Mouse (Mus musculus): Measurements from ENCODE around the gene Sp6. TPM values are rescaled to one million over a fixed set of nuclear protein-coding genes. Genes with fewer than 3 reads are reported as not detected.

Gene Sp6
- polyA plus RNA-seq, 1 experiment from 2014 or later: 2.2 TPM

GRCm38 (mm10) chr11:97030426-97030825 lies 17.2 kb downstream of the Sp6 start:
- H3K4me3 ChIP-seq: peak overlapping the region; percentile 61
- H3K27me3 ChIP-seq: peaks cover under 1% of the 10 kb centered on the region; the same call in 1 of the 2 replicates
- H3K9ac ChIP-seq: peak overlapping the region; percentile 66
- peaks cover 12% of the 10 kb centered on the region for H3K4me1 ChIP-seq
- H3K27ac ChIP-seq: peak overlapping the region; percentile 83
- H3K36me3 ChIP-seq: peaks cover 4% of the 10 kb centered on the region; the same call in 1 of the 2 replicates
- no peak for ATAC-seq (ENCODE audit: insufficient number of reproducible peaks, insufficient read depth, low FRiP score, low TSS enrichment)
- H3K9me3 ChIP-seq: no peaks in the 10 kb centered on the region
- peak overlapping the region; percentile 83 for H3K4me2 ChIP-seq (replicated peaks)
- 19% methylated on average over 15 of the region's 15 CpGs for WGBS

GRCm38 (mm10) chr11:97031977-97032376 lies 18.8 kb downstream of the Sp6 start:
- Histone ChIP-seq H3K27ac (no peak overlapping the region), H3K9me3 (no peaks in the 10 kb centered on the region), H3K27me3 (no peaks in the 10 kb centered on the region), H3K4me3 (no peak overlapping the region), H3K4me2 (replicated peaks) (no peak overlapping the region), H3K9ac (no peak overlapping the region), H3K36me3 (peaks cover 4% of the 10 kb centered on the region; the same call in 1 of the 2 replicates), H3K4me1 (peaks cover 7% of the 10 kb centered on the region)
- 84% methylated on average over 12 of the region's 12 CpGs for WGBS
- ATAC-seq (ENCODE audit: insufficient number of reproducible peaks, insufficient read depth, low FRiP score, low TSS enrichment): no peak

- Histone ChIP-seq H3K4me2 (replicated peaks) (no peak overlapping the region), H3K4me1 (peaks cover 7% of the 10 kb centered on the region), H3K9me3 (no peaks in the 10 kb centered on the region), H3K9ac (peak overlapping the region; percentile 7; the same call in 1 of the 2 replicates), H3K27me3 (no peaks in the 10 kb centered on the region), H3K4me3 (no peak overlapping the region), H3K27ac (no peak overlapping the region), H3K36me3 (peaks cover 4% of the 10 kb centered on the region; the same call in 1 of the 2 replicates)
- ATAC-seq (ENCODE audit: insufficient number of reproducible peaks, insufficient read depth, low FRiP score, low TSS enrichment): no peak
- WGBS: 92% methylated on average over 4 of the region's 4 CpGs
These were observed 19.3 kb downstream of the Sp6 start for GRCm38 (mm10) chr11:97032499-97032898.

- H3K9ac ChIP-seq: no peak overlapping the region
- ATAC-seq (ENCODE audit: insufficient number of reproducible peaks, insufficient read depth, low FRiP score, low TSS enrichment): no peak
- H3K36me3 ChIP-seq: peaks cover 4% of the 10 kb centered on the region; the same call in 1 of the 2 replicates
- no peak overlapping the region for H3K4me2 ChIP-seq (replicated peaks)
- H3K4me1 ChIP-seq: peaks cover 7% of the 10 kb centered on the region
- no peaks in the 10 kb centered on the region for H3K9me3 ChIP-seq
- no peaks in the 10 kb centered on the region for H3K27me3 ChIP-seq
- H3K27ac ChIP-seq: no peak overlapping the region
- whole genome bisulfite sequencing: 91% methylated on average over 4 of the region's 4 CpGs
- H3K4me3 ChIP-seq: no peak overlapping the region
These were observed 20.6 kb downstream of the Sp6 start for GRCm38 (mm10) chr11:97033781-97034180.

- H3K4me3 ChIP-seq: no peak overlapping the region
- no peak overlapping the region for H3K27ac ChIP-seq
- no peaks in the 10 kb centered on the region for H3K4me1 ChIP-seq
- no peak overlapping the region for H3K4me2 ChIP-seq (replicated peaks)
- H3K27me3 ChIP-seq: no peaks in the 10 kb centered on the region
- H3K9me3 ChIP-seq: no peaks in the 10 kb centered on the region
- no peak for ATAC-seq (ENCODE audit: insufficient number of reproducible peaks, insufficient read depth, low FRiP score, low TSS enrichment)
- peaks cover 4% of the 10 kb centered on the region; the same call in 1 of the 2 replicates for H3K36me3 ChIP-seq
- 73% methylated on average over 5 of the region's 5 CpGs for WGBS
- no peak overlapping the region for H3K9ac ChIP-seq
These were observed 22.9 kb downstream of the Sp6 start for GRCm38 (mm10) chr11:97036141-97036540.

GRCm38 (mm10) chr11:97038881-97039280 lies 25.7 kb downstream of the Sp6 start:
- WGBS: 69% methylated on average over 7 of the region's 7 CpGs
- Histone ChIP-seq H3K9ac (no peak overlapping the region), H3K4me3 (no peak overlapping the region), H3K27me3 (no peaks in the 10 kb centered on the region), H3K36me3 (no peaks in the 10 kb centered on the region), H3K4me2 (replicated peaks) (no peak overlapping the region), H3K9me3 (no peaks in the 10 kb centered on the region), H3K4me1 (peaks cover 7% of the 10 kb centered on the region), H3K27ac (no peak overlapping the region)
- no peak for ATAC-seq (ENCODE audit: insufficient number of reproducible peaks, insufficient read depth, low FRiP score, low TSS enrichment)

- Histone ChIP-seq H3K27me3 (no peaks in the 10 kb centered on the region), H3K4me2 (replicated peaks) (peak overlapping the region; percentile 71), H3K36me3 (peaks cover 12% of the 10 kb centered on the region), H3K4me1 (peaks cover 7% of the 10 kb centered on the region), H3K9me3 (no peaks in the 10 kb centered on the region), H3K9ac (no peak overlapping the region), H3K27ac (no peak overlapping the region), H3K4me3 (peak overlapping the region; percentile 83)
- WGBS: 49% methylated on average over 12 of the region's 12 CpGs
- ATAC-seq (ENCODE audit: insufficient number of reproducible peaks, insufficient read depth, low FRiP score, low TSS enrichment): no peak
These were observed 27.3 kb downstream of the Sp6 start for GRCm38 (mm10) chr11:97040301-97041021.

- H3K4me2 ChIP-seq (replicated peaks): peak within 1 kb of the TSS; percentile 71
- no peaks in the 10 kb centered on the region for H3K27me3 ChIP-seq
- ATAC-seq (ENCODE audit: insufficient number of reproducible peaks, insufficient read depth, low FRiP score, low TSS enrichment): peak; percentile 73; the same call in 1 of the 2 replicates
- H3K4me1 ChIP-seq: peaks cover 7% of the 10 kb centered on the region
- WGBS: under 1% methylated on average over 44 of the region's 48 CpGs
- peak within 1 kb of the TSS; percentile 93 for H3K9ac ChIP-seq
- H3K9me3 ChIP-seq: no peaks in the 10 kb centered on the region
- H3K36me3 ChIP-seq: peaks cover 14% of the 10 kb centered on the region
- peak within 1 kb of the TSS; percentile 83 for H3K4me3 ChIP-seq
- H3K27ac ChIP-seq: 0 out of 2 replicates have a peak within 1 kb of the TSS, but pooled peaks have one; percentile 50
These were observed 28.1 kb downstream of the Sp6 start, which contains the start of the genes Lrrc46 and Mrpl10 for GRCm38 (mm10) chr11:97041022-97041899. Lrrc46 (minus strand) TSS chr11:97041407. Mrpl10 (plus strand) TSS chr11:97041560.

GRCm38 (mm10) chr11:97044902-97045301 lies 31.7 kb downstream of the Sp6 start:
- Histone ChIP-seq H3K4me3 (no peak overlapping the region), H3K4me2 (replicated peaks) (no peak overlapping the region), H3K4me1 (peaks cover 7% of the 10 kb centered on the region), H3K27me3 (no peaks in the 10 kb centered on the region), H3K27ac (no peak overlapping the region), H3K9me3 (no peaks in the 10 kb centered on the region), H3K9ac (no peak overlapping the region), H3K36me3 (peaks cover 32% of the 10 kb centered on the region)
- 97% methylated on average over 8 of the region's 8 CpGs for WGBS
- no peak for ATAC-seq (ENCODE audit: insufficient number of reproducible peaks, insufficient read depth, low FRiP score, low TSS enrichment)

GRCm38 (mm10) chr11:97045861-97046260 lies 32.7 kb downstream of the Sp6 start:
- H3K27me3 ChIP-seq: no peaks in the 10 kb centered on the region
- no peak overlapping the region for H3K27ac ChIP-seq
- H3K9me3 ChIP-seq: no peaks in the 10 kb centered on the region
- no peak overlapping the region for H3K9ac ChIP-seq
- peaks cover 12% of the 10 kb centered on the region for H3K4me1 ChIP-seq
- no peak for ATAC-seq (ENCODE audit: insufficient number of reproducible peaks, insufficient read depth, low FRiP score, low TSS enrichment)
- peaks cover 32% of the 10 kb centered on the region for H3K36me3 ChIP-seq
- no peak overlapping the region for H3K4me2 ChIP-seq (replicated peaks)
- WGBS: 80% methylated on average over 7 of the region's 7 CpGs
- H3K4me3 ChIP-seq: no peak overlapping the region

- H3K9ac ChIP-seq: no peak overlapping the region
- no peaks in the 10 kb centered on the region for H3K27me3 ChIP-seq
- H3K9me3 ChIP-seq: no peaks in the 10 kb centered on the region
- ATAC-seq (ENCODE audit: insufficient number of reproducible peaks, insufficient read depth, low FRiP score, low TSS enrichment): no peak
- H3K4me2 ChIP-seq (replicated peaks): no peak overlapping the region
- H3K36me3 ChIP-seq: peaks cover 32% of the 10 kb centered on the region
- no peak overlapping the region for H3K4me3 ChIP-seq
- peaks cover 19% of the 10 kb centered on the region for H3K4me1 ChIP-seq
- 82% methylated on average over 8 of the region's 8 CpGs for WGBS
- H3K27ac ChIP-seq: no peak overlapping the region
These were observed 35.0 kb downstream of the Sp6 start for GRCm38 (mm10) chr11:97048090-97048650.

Measured in embryonic facial prominence, embryonic 12.5 days (tissue).